Mouse (Mus musculus) embryonic facial prominence, embryonic 12.5 days (tissue): ENCODE data around the gene Mta2. TPM values are rescaled to one million over a fixed set of nuclear protein-coding genes. Genes with fewer than 3 reads are reported as not detected.
"Not testable (repeated sequence)": the region's sequence is repeated elsewhere in the genome, so short reads cannot be mapped to it uniquely, and the experiment has no call there.

Source experiments
- ATAC-seq: fragments of 200-750 bp; cut with Nextera tagmentation; 2 replicates; pipeline ENCODE4 v1.8.0; 2017; ENCODE audit not compliant: insufficient number of reproducible peaks, insufficient read depth, low FRiP score, low TSS enrichment
- H3K27ac ChIP-seq: fragments of 300-500 bp; sonication (generic); 2 replicates; pipeline ENCODE4 v1.5.1; 2016; ENCODE audit warnings: mild to moderate bottlenecking
- H3K27me3 ChIP-seq: fragments of 300-500 bp; sonication (generic); 2 replicates; pipeline ENCODE4 v1.6.1; 2016; ENCODE audit warnings: mild to moderate bottlenecking, moderate library complexity
- H3K36me3 ChIP-seq: fragments of 300-500 bp; sonication (generic); 2 replicates; pipeline ENCODE4 v1.6.1; 2016; ENCODE audit warnings: mild to moderate bottlenecking
- H3K4me1 ChIP-seq: fragments of 300-500 bp; sonication (generic); 2 replicates; pipeline ENCODE4 v1.6.1; 2016
- H3K4me2 ChIP-seq: fragments of 300-500 bp; sonication (generic); replicated peaks from 2 replicates; pipeline ENCODE4 v1.6.1; 2016; ENCODE audit warnings: mild to moderate bottlenecking, moderate library complexity
- H3K4me3 ChIP-seq: fragments of 300-500 bp; sonication (generic); 2 replicates; pipeline ENCODE4 v1.5.1; 2016; ENCODE audit warnings: mild to moderate bottlenecking
- H3K9ac ChIP-seq: fragments of 300-500 bp; sonication (generic); 2 replicates; pipeline ENCODE4 v1.6.1; 2016; ENCODE audit warnings: mild to moderate bottlenecking, moderate library complexity
- H3K9me3 ChIP-seq: fragments of 300-500 bp; sonication (generic); 2 replicates; pipeline ENCODE4 v1.6.1; 2016; ENCODE audit warnings: mild to moderate bottlenecking, moderate library complexity
- WGBS: fragments of 180-500 bp; shearing (Covaris S2); methylation state at CpG from one replicate; pipeline ENCODE4 v1.1.7; 2016; 5-methylcytosine and 5-hydroxymethylcytosine counted together
- polyA plus RNA-seq: library from polyadenylated mRNA; unstranded; fragments of >200 nt; fragmentation: Nextera tagmentation; extraction: Ambion mirVana; gene quantifications from 2 replicates; pipeline ENCODE4 v1.2.1, GENCODE M21; 2016

The Mta2 gene
- polyA plus RNA-seq, result 202 and 211 TPM in 2 replicates

- Histone ChIP-seq H3K27ac (peak within 1 kb of the TSS; percentile 98), H3K4me3 (peak within 1 kb of the TSS; percentile 72), H3K36me3 (peaks cover 56% of the 10 kb centered on the region), H3K4me2 (peak within 1 kb of the TSS; percentile 72), H3K27me3 (no peaks in the 10 kb centered on the region), H3K9me3 (no peaks in the 10 kb centered on the region), H3K4me1 (peaks cover 30% of the 10 kb centered on the region), H3K9ac (peak within 1 kb of the TSS; percentile 97)
- ATAC-seq, result peak; percentile 90
- WGBS, result under 1% methylated on average over 64 of the region's 64 CpGs
Measured at GRCm38 (mm10) chr19:8941515-8942217, at the start of gene Mta2. Gene Mta2 (plus strand): TSS chr19:8941875.

GRCm38 (mm10) chr19:8892829-8893766, 48.6 kb upstream of the Mta2 start, which contains the start of gene Ints5:
Gene Ints5 (plus strand): TSS chr19:8893005.
- peak within 1 kb of the TSS; percentile 86 for H3K27ac ChIP-seq
- no peaks in the 10 kb centered on the region for H3K27me3 ChIP-seq
- peak within 1 kb of the TSS; percentile 88 for H3K9ac ChIP-seq
- H3K4me2 ChIP-seq, result peak within 1 kb of the TSS; percentile 81
- peak within 1 kb of the TSS; percentile 83 for H3K4me3 ChIP-seq
- no peaks in the 10 kb centered on the region for H3K9me3 ChIP-seq
- 4% methylated on average over 54 of the region's 54 CpGs for WGBS
- H3K4me1 ChIP-seq, result peaks cover 23% of the 10 kb centered on the region
- ATAC-seq, result peak; percentile 19; the same call in 1 of the 2 replicates
- H3K36me3 ChIP-seq, result peaks cover 32% of the 10 kb centered on the region

GRCm38 (mm10) chr19:8895397-8895960, 46.2 kb upstream of the Mta2 start:
- Histone ChIP-seq H3K27me3 (no peaks in the 10 kb centered on the region), H3K36me3 (peaks cover 29% of the 10 kb centered on the region), H3K4me3 (no peak overlapping the region), H3K4me1 (peaks cover 30% of the 10 kb centered on the region), H3K4me2 (no peak overlapping the region), H3K9me3 (no peaks in the 10 kb centered on the region), H3K27ac (no peak overlapping the region), H3K9ac (no peak overlapping the region)
- WGBS, result 91% methylated on average over 9 of the region's 9 CpGs
- no peak for ATAC-seq

GRCm38 (mm10) chr19:8896231-8896630, 45.4 kb upstream of the Mta2 start:
- 90% methylated on average over 5 of the region's 5 CpGs for WGBS
- not testable (repeated sequence) for H3K27ac ChIP-seq, H3K4me2 ChIP-seq, H3K9me3 ChIP-seq, H3K9ac ChIP-seq, H3K27me3 ChIP-seq, ATAC-seq, H3K4me3 ChIP-seq
- peaks cover 21% of the 10 kb centered on the region for H3K36me3 ChIP-seq
- H3K4me1 ChIP-seq, result peaks cover 30% of the 10 kb centered on the region

- H3K4me1 ChIP-seq, result peaks cover 30% of the 10 kb centered on the region
Measured at GRCm38 (mm10) chr19:8897211-8897864, 44.3 kb upstream of the Mta2 start.

GRCm38 (mm10) chr19:8897865-8898495, 43.7 kb upstream of the Mta2 start, which contains the start of gene Ganab:
Gene Ganab (plus strand): TSS chr19:8898071.
- Histone ChIP-seq H3K27me3 (no peaks in the 10 kb centered on the region), H3K27ac (peak within 1 kb of the TSS; percentile 88), H3K9ac (peak within 1 kb of the TSS; percentile 92), H3K36me3 (peaks cover 27% of the 10 kb centered on the region), H3K4me2 (peak within 1 kb of the TSS; percentile 59), H3K9me3 (no peaks in the 10 kb centered on the region), H3K4me3 (peak within 1 kb of the TSS; percentile 94), H3K4me1 (peaks cover 30% of the 10 kb centered on the region)
- ATAC-seq, result peak; percentile 96
- WGBS, result under 1% methylated on average over 53 of the region's 53 CpGs

More at GRCm38 (mm10) chr19:8897211-8897864, 44.3 kb upstream of the Mta2 start:
- Histone ChIP-seq H3K4me3 (peak overlapping the region; percentile 94), H3K9ac (peak overlapping the region; percentile 63), H3K36me3 (peaks cover 23% of the 10 kb centered on the region), H3K27ac (peak overlapping the region; percentile 88), H3K4me2 (peak overlapping the region; percentile 59)
- not testable (repeated sequence) for H3K27me3 ChIP-seq, H3K9me3 ChIP-seq
- peak; percentile 49 for ATAC-seq
- 20% methylated on average over 21 of the region's 21 CpGs for WGBS

- H3K9me3 ChIP-seq, result no peaks in the 10 kb centered on the region
- ATAC-seq, result no peak
- peak overlapping the region; percentile 59 for H3K4me2 ChIP-seq
- peaks cover 32% of the 10 kb centered on the region for H3K36me3 ChIP-seq
- peaks cover 28% of the 10 kb centered on the region for H3K4me1 ChIP-seq
- no peaks in the 10 kb centered on the region for H3K27me3 ChIP-seq
- H3K4me3 ChIP-seq, result peak overlapping the region; percentile 94
- H3K9ac ChIP-seq, result peak overlapping the region; percentile 92
- WGBS, result 16% methylated on average over 13 of the region's 13 CpGs
- peak overlapping the region; percentile 84 for H3K27ac ChIP-seq
Measured at GRCm38 (mm10) chr19:8898576-8898975, 43.1 kb upstream of the Mta2 start.

GRCm38 (mm10) chr19:8899079-8899478, 42.6 kb upstream of the Mta2 start:
- H3K27me3 ChIP-seq, result no peaks in the 10 kb centered on the region
- no peak overlapping the region for H3K27ac ChIP-seq
- no peak for ATAC-seq
- H3K9me3 ChIP-seq, result no peaks in the 10 kb centered on the region
- H3K4me2 ChIP-seq, result peak overlapping the region; percentile 59
- H3K9ac ChIP-seq, result peak overlapping the region; percentile 92
- H3K4me3 ChIP-seq, result peak overlapping the region; percentile 94
- H3K36me3 ChIP-seq, result peaks cover 36% of the 10 kb centered on the region
- peaks cover 24% of the 10 kb centered on the region for H3K4me1 ChIP-seq
- WGBS, result 68% methylated on average over 3 of the region's 3 CpGs

- peaks cover 58% of the 10 kb centered on the region for H3K36me3 ChIP-seq
Measured at GRCm38 (mm10) chr19:8903412-8903811, 38.3 kb upstream of the Mta2 start.

GRCm38 (mm10) chr19:8908531-8908930, 33.1 kb upstream of the Mta2 start:
- Histone ChIP-seq H3K4me1 (no peaks in the 10 kb centered on the region), H3K4me2 (no peak overlapping the region), H3K4me3 (no peak overlapping the region), H3K36me3 (peaks cover 95% of the 10 kb centered on the region), H3K9ac (no peak overlapping the region), H3K27me3 (no peaks in the 10 kb centered on the region), H3K27ac (no peak overlapping the region), H3K9me3 (no peaks in the 10 kb centered on the region)
- ATAC-seq, result no peak
- 92% methylated on average over 6 of the region's 6 CpGs for WGBS

More at GRCm38 (mm10) chr19:8903412-8903811, 38.3 kb upstream of the Mta2 start:
- Histone ChIP-seq H3K27ac (no peak overlapping the region), H3K9ac (no peak overlapping the region), H3K4me2 (no peak overlapping the region), H3K27me3 (no peaks in the 10 kb centered on the region), H3K4me3 (no peak overlapping the region), H3K4me1 (peaks cover 9% of the 10 kb centered on the region), H3K9me3 (no peaks in the 10 kb centered on the region)
- ATAC-seq, result no peak
- 90% methylated on average over 5 of the region's 5 CpGs for WGBS
